Mouse (Mus musculus) cerebellum, adult 8-10 months (tissue): ENCODE results near the gene Nt5c2.

ENCODE experiments used
- DNase-seq: peaks from one replicate; pipeline ENCODE4 v3.0.0; 2022

Gene Nt5c2

DNA sequence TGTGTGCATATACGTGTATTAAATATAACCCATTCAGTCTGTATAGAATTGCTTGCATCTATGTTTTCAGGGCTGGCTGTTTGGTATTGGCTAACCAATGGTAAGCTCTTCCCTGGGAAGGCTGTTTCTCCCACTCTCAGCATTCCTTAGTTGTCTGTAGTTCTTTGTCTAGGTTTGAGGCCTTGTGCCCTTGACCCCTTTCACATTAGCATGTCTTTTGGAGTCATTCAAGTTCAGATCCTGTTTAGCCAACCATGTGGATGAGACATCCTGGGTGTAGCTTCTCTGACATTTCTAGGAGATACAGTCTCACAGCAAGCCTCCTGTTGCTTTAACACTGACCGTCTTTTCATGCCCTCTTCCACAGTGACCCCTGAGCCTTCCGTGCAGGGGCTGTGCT, 178.9 kb downstream of the Nt5c2 start:
- DNase-seq: no peak

DNA sequence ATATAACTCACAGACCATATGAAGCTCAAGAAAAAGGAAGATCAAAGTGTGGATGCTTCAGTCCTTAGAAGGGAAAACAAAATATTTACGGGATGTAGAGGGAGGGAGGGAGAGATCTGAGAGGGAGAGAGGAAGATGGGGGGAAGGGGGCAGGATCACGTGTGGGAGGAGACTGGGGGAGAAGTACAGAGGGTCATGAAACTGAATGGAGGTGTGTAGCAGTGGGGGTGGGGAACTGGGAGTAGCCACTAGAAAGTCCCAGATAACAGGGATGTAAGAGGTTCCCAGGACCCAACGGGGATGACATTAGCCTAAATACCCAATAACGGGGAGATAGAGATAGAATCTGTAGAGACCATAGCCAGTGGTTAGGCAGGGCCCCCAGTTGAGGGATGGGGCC, 179.6 kb downstream of the Nt5c2 start:
- no peak for DNase-seq

DNA sequence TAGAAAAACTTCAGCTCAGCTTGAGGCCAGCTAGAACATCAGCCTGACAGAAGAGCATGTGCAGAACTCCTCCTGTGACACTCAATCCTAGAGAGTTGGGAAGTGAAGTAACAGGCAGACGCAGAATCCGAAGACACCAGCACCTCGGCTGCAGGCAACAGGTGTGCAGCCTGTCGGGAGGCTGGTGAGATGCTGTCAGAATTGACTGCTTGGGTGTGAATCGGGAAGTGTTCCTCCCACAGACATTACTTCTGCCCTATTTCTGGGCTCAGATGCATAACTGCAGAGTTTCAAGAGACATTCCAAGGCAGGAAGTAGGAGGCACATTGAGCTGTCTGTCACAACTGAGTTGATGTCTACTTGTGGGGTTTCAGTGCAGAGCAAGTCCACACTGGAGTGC, 180.7 kb downstream of the Nt5c2 start:
- DNase-seq: no peak
